Mouse (Mus musculus): ENCODE data around the gene Nlrp2.

The Nlrp2 gene

GRCm38 (mm10) chr7:5350935-5351334 lies at the start of gene Nlrp2:
Gene Nlrp2, minus strand, starts transcription at chr7:5351035.
- WGBS: 90% methylated on average over 4 of the region's 4 CpGs

DNA sequence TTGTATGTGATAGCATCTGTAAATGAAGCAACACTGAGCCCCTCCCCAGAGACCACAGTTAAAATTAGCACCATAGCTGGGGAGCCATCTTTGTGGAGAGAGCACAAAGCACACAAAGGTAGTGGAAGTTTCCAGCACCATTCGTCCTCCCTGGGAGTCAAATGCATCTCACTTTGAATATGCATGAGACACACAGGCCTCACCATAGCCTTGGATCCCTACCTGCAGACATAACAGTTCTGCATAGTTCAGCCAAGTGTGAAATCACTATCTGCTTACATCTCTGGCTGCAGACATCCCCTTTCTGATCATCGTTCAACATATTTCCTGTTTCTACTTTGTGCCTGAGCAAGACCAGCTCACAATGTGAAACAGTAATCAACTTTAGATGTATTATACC lies 15.9 kb upstream of the Nlrp2 start:
- 70% methylated on average over 2 of the region's 2 CpGs for WGBS

DNA sequence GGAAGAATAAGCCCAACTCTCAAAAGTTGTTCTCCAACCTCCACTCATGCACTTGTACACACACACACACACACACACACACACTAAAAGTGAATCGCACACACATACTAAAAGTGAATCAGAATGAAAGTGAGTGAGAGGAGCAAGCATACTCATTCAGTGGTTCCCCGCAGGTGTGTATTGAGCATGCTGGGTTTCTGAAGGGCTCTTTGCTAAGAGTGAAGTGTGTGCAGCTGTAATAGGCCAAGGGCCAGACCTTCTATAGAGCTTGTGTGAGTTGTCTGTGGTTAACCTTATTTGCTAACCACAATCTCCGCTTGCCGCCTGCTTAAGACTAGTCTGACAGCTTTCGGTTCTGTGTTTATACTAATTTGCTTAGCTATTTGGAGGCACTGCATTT lies 12.8 kb upstream of the Nlrp2 start:
- 92% methylated on average over 5 of the region's 5 CpGs for WGBS

DNA sequence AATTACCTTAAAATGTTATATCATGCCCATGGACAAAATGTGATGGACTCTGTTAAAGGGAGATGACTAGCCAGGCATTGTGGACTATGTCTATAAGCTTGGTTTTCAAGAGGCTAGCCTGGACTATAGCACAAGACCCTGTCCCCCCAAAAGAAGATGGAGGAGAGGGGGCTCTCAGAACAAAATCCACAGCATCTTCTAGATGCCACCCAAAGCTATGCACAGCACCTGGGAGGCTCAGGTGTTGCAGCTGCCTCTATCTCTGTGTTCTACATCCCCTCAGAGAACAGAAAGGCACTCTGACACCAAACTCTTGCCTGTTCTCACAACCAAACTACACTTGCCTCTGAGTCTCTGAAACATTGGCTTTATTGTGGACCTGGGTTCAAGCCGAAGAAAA lies 598 bp downstream of the Nlrp2 start, which contains the start of gene Gm5065:
TSS of gene Gm5065 (plus strand) at position 301 of the 400 bp plus-strand sequence.
- 82% methylated on average over 1 of the region's 1 CpGs for WGBS

DNA sequence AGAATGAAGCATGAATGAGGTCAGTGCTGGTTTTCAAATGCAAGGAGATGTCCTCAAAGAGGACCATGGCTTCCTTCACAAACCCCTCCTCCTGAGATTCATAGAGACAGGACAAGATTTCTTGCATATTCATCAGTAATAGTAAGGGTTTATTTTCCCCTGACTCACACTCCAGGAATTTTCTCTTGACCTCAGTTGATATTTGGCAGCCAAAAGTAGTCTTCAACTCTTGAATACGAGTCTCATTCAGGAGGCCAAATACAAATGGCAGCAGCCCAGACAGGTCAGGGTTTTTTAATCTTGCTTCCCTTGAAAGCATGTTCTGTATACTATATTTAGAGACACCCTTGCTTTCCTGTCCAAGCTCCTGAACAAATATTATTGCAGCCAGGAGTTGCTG lies 23.3 kb downstream of the Nlrp2 start:
- 80% methylated on average over 1 of the region's 1 CpGs for WGBS

- 59% methylated on average over 1 of the region's 1 CpGs for WGBS
Observed at GRCm38 (mm10) chr7:5288281-5288680, 62.6 kb downstream of the Nlrp2 start.

GRCm38 (mm10) chr7:5263051-5263450 lies 87.8 kb downstream of the Nlrp2 start:
- 86% methylated on average over 3 of the region's 3 CpGs for WGBS
